Mouse (Mus musculus): ENCODE data around the gene Rpl36a.

DNA sequence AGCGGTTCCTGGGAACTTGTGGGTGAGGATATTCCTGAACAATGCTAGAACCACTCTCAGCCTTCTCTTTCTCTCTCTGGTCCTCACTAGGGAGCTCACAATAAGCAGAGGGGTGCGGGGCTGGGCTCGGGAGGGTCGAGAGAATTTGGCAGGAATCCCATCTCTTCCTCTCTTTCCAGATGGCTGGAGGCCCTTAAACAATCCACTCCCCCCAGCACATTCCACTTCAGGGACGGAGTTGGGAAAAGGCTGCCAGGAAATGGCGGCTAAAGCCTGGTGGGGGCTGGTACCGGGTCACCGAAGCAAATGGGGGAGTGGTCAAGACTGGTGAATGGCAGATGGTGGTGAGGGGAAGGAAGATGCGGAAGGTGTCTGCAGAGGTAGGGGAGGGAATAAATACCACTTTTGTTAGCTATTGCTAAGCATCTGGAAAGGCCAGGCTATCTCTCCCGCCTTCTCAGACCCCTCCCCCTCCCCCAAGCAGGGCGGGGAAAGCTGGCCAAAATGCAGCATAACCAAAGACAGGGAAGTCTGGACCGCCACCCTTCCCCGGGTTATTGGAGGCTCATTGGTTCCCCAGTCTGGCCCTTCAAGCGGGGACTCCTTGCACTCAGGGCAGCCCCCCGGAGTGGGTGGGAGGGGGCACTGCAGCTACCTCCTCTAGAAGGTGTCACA lies 27.0 kb downstream of the Rpl36a start:
- no peak for TF ChIP-seq CTCF (IDR thresholded peaks at IDR 0.05; ENCODE audit: low read depth, low read length)
- TF ChIP-seq EP300 (IDR thresholded peaks at IDR 0.05; ENCODE audit: insufficient read depth, low read depth, low read length) = no peak
- TF ChIP-seq POLR2A (IDR thresholded peaks at IDR 0.05; ENCODE audit: insufficient read depth, low read length) = no peak
